ENCODE assay signal across 8 mouse cellular contexts in the genomic region with DNA sequence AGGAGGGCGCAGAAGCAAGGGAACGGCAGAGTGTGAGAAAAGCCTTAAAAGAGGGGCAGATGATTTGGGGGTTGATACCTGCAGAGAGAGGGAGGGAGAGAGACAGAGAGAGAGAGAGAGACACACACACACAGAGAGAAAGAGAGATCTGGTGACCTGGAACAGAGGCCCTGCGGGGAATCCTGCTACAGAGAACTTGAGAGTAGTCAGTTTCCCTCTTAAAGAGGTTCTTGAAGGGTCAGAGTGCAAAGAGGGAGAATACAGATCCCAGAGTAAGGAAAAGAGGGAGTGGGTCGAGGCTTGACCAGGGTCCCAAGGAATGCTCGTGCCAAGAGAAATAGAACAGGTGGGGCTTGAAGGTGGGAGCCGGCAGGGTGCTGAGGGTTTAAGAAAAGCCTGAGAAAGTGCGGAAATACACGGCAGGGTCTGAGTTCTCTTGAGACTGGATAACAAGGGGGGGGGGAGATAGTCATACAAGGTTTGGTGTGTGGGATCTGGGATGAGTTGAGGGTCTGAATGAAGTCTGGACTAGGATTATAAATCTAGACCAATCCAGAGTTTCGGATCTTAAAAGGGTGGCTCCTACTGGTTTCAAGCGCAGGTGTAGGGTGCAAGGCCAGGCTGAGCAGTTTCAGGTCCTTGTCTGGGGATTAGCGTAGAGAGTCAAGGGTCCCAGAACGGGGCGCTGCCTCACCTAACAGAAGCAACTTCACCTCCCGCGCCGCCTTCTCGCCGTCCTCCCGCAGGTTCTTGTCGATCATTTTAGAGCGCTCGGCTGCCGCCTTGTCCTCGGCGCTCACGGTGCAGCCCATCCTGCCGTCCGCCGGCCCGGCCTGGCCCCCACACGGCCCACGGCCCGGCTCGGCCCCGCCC. TPM values are rescaled to one million over a fixed set of nuclear protein-coding genes. Genes with fewer than 3 reads are reported as not detected.
DNase-seq lines count a peak whose midpoint lies in the region; ATAC-seq and TF ChIP-seq lines count a peak whose summit lies in the region.
"Had no signal": no experiment of that assay in that cellular context is flagged by ENCODE, and none has a peak within 500 bp of the region (broad histone marks: within the 10 kb centered on the region; RNA-seq: fewer than 3 reads in every experiment).

No protein-coding gene starts in this region.

- peak overlapping the region; percentile 66 for H3K4me2 ChIP-seq in embryonic facial prominence, embryonic 14.5 days (ENCODE audit: low read depth, low read length)
- peak overlapping the region; percentile 96 for H3K4me2 ChIP-seq in intestine, embryonic 14.5 days (ENCODE audit: low read length)
- H3K4me2 ChIP-seq in neural tube, embryonic 13.5 days, result peak overlapping the region; percentile 99

- no peak for TF ChIP-seq POLR2A in spleen, adult 2 months (IDR thresholded peaks at IDR 0.05; ENCODE audit: low read depth, low read length)

- under 1% methylated on average over 35 of the region's 35 CpGs for WGBS in spleen, adult 2 months
- 2% methylated on average over 28 of the region's 35 CpGs for WGBS in embryonic facial prominence, embryonic 14.5 days
- 2% methylated on average over 35 of the region's 35 CpGs for WGBS in intestine, embryonic 14.5 days
- under 1% methylated on average over 35 of the region's 35 CpGs for WGBS in neural tube, embryonic 13.5 days

- H3K9me3 ChIP-seq in embryonic facial prominence, embryonic 14.5 days (ENCODE audit: control insufficient read depth, low read length), result no peaks in the 10 kb centered on the region
- H3K9me3 ChIP-seq in intestine, embryonic 14.5 days (ENCODE audit: control insufficient read depth, low read length), result no peaks in the 10 kb centered on the region
- H3K9me3 ChIP-seq in neural tube, embryonic 13.5 days, result no peaks in the 10 kb centered on the region

- H3K36me3 ChIP-seq in spleen, adult 2 months (ENCODE audit: control insufficient read depth, insufficient read depth, low read length), result peaks cover 4% of the 10 kb centered on the region; the same call in 1 of the 2 replicates
- 0 out of 2 replicates have a peak, but pooled peaks cover 5% of the 10 kb centered on the region for H3K36me3 ChIP-seq in embryonic facial prominence, embryonic 14.5 days (ENCODE audit: control insufficient read depth, insufficient read depth, low read length)
- peaks cover 8% of the 10 kb centered on the region; the same call in 1 of the 2 replicates for H3K36me3 ChIP-seq in intestine, embryonic 14.5 days (ENCODE audit: control insufficient read depth, insufficient read depth, low read length)
- no peaks in the 10 kb centered on the region for H3K36me3 ChIP-seq in neural tube, embryonic 13.5 days

- peak overlapping the region; percentile 91 for H3K9ac ChIP-seq in embryonic facial prominence, embryonic 14.5 days (ENCODE audit: low read depth, low read length)
- peak overlapping the region; percentile 91 for H3K9ac ChIP-seq in intestine, embryonic 14.5 days (ENCODE audit: low read length)
- peak overlapping the region; percentile 96 for H3K9ac ChIP-seq in neural tube, embryonic 13.5 days

- ATAC-seq in embryonic facial prominence, embryonic 14.5 days (ENCODE audit: low read depth), result no peak
- peak; percentile 3; the same call in 1 of the 2 replicates for ATAC-seq in intestine, embryonic 14.5 days (replicated peaks; ENCODE audit: low FRiP score, low TSS enrichment, low read depth)
- ATAC-seq in neural tube, embryonic 13.5 days (ENCODE audit: low read depth), result no peak

- no peak for TF ChIP-seq CTCF in spleen, adult 2 months (IDR thresholded peaks at IDR 0.05; ENCODE audit: extremely low read depth, insufficient read depth, insufficient read length, insufficient replicate concordance)

- peak overlapping the region; percentile 99 for H3K4me3 ChIP-seq in spleen, adult 2 months (ENCODE audit: extremely low read depth, insufficient read depth, insufficient read length)
- peak overlapping the region; percentile 81 for H3K4me3 ChIP-seq in embryonic facial prominence, embryonic 14.5 days (ENCODE audit: low read depth, low read length)
- H3K4me3 ChIP-seq in intestine, embryonic 14.5 days (ENCODE audit: low read depth, low read length), result peak overlapping the region; percentile 89
- H3K4me3 ChIP-seq in neural tube, embryonic 13.5 days, result peak overlapping the region; percentile 85

- H3K27me3 ChIP-seq in spleen, adult 2 months (ENCODE audit: control insufficient read depth, insufficient read depth, low read length), result no peaks in the 10 kb centered on the region
- H3K27me3 ChIP-seq in embryonic facial prominence, embryonic 14.5 days (replicated peaks; ENCODE audit: control insufficient read depth, insufficient read depth, low read length), result no peaks in the 10 kb centered on the region
- no peaks in the 10 kb centered on the region for H3K27me3 ChIP-seq in intestine, embryonic 14.5 days (replicated peaks; ENCODE audit: control insufficient read depth, insufficient read depth, low read length)
- no peaks in the 10 kb centered on the region for H3K27me3 ChIP-seq in neural tube, embryonic 13.5 days

- H3K4me1 ChIP-seq in spleen, adult 2 months (ENCODE audit: control insufficient read depth, insufficient read depth, insufficient read length), result peaks cover 32% of the 10 kb centered on the region; the same call in 1 of the 2 replicates
- H3K4me1 ChIP-seq in embryonic facial prominence, embryonic 14.5 days (ENCODE audit: control insufficient read depth, insufficient read depth, low read length), result peaks cover 30% of the 10 kb centered on the region
- peaks cover 53% of the 10 kb centered on the region for H3K4me1 ChIP-seq in intestine, embryonic 14.5 days (replicated peaks; ENCODE audit: control insufficient read depth, insufficient read depth, low read length)
- H3K4me1 ChIP-seq in neural tube, embryonic 13.5 days (replicated peaks), result peaks cover 75% of the 10 kb centered on the region

- peak overlapping the region; percentile 96 for H3K27ac ChIP-seq in spleen, adult 2 months (ENCODE audit: insufficient read depth, low read length)
- H3K27ac ChIP-seq in embryonic facial prominence, embryonic 14.5 days (replicated peaks; ENCODE audit: low read depth, low read length), result peak overlapping the region; percentile 92
- peak overlapping the region; percentile 86 for H3K27ac ChIP-seq in intestine, embryonic 14.5 days (ENCODE audit: low read depth)
- peak overlapping the region; percentile 98 for H3K27ac ChIP-seq in neural tube, embryonic 13.5 days (replicated peaks)

- DNase-seq in spleen, adult 2 months (ENCODE audit: low read depth in 1 of 2, low spot score in 2 of 2), result no peak
- no peak for DNase-seq in spleen, postnatal 14 days (ENCODE audit: low spot score in 2 of 2)
- no peak for DNase-seq in embryonic facial prominence, embryonic 14.5 days (ENCODE audit: low spot score)
- no peak for DNase-seq in intestine, embryonic 14.5 days (ENCODE audit: low spot score)
- no peak for DNase-seq in gastrocnemius, postnatal 25 days
- DNase-seq in kidney, adult 9 months, result no peak

RNA-seq across cellular contexts. Expression of a gene that starts 0.5 kb away (rescaled TPM):
- 752 and 1,030 TPM in 2 replicates for polyA plus RNA-seq in spleen, adult 2 months (2012; rRNA removed)
- 380 and 416 TPM in 2 replicates for polyA plus RNA-seq in embryonic facial prominence, embryonic 14.5 days (2014; fragmentation: Nextera tagmentation; extraction: Ambion mirVana)
- polyA plus RNA-seq in intestine, embryonic 14.5 days (2014; fragmentation: Nextera tagmentation; extraction: Ambion mirVana), result 336 and 349 TPM in 2 replicates
- polyA plus RNA-seq in neural tube, embryonic 13.5 days (2015; fragmentation: Nextera tagmentation; extraction: Ambion mirVana), result 350 and 384 TPM in 2 replicates
- total RNA-seq in gastrocnemius, postnatal 25 days (2021), result 10 to 100 TPM; 73.2 to 87.6 TPM

RNA-seq across cellular contexts. Expression of a gene that starts 25.6 kb away (rescaled TPM):
- polyA plus RNA-seq in spleen, adult 2 months (2012; rRNA removed), result 3.3 TPM in 2 replicates
- 18.0 and 18.2 TPM in 2 replicates for polyA plus RNA-seq in embryonic facial prominence, embryonic 14.5 days (2014; fragmentation: Nextera tagmentation; extraction: Ambion mirVana)
- polyA plus RNA-seq in intestine, embryonic 14.5 days (2014; fragmentation: Nextera tagmentation; extraction: Ambion mirVana), result 16.5 and 18.3 TPM in 2 replicates
- polyA plus RNA-seq in neural tube, embryonic 13.5 days (2015; fragmentation: Nextera tagmentation; extraction: Ambion mirVana), result 6.5 and 9.0 TPM in 2 replicates
- total RNA-seq in gastrocnemius, postnatal 25 days (2021), result 10 to 100 TPM; 18.1 to 19.4 TPM

RNA-seq across cellular contexts. Expression of a gene that starts 34.7 kb away (rescaled TPM):
- 10.6 and 13.9 TPM in 2 replicates for polyA plus RNA-seq in spleen, adult 2 months (2012; rRNA removed)
- 7.0 and 7.8 TPM in 2 replicates for polyA plus RNA-seq in embryonic facial prominence, embryonic 14.5 days (2014; fragmentation: Nextera tagmentation; extraction: Ambion mirVana)
- 2.2 and 9.3 TPM in 2 replicates for polyA plus RNA-seq in intestine, embryonic 14.5 days (2014; fragmentation: Nextera tagmentation; extraction: Ambion mirVana)
- 23.9 and 25.6 TPM in 2 replicates for polyA plus RNA-seq in neural tube, embryonic 13.5 days (2015; fragmentation: Nextera tagmentation; extraction: Ambion mirVana)
- 10 to 100 TPM; 72.1 to 77.5 TPM for total RNA-seq in gastrocnemius, postnatal 25 days (2021)

RNA-seq across cellular contexts. Expression of a gene that starts 44.9 kb away (rescaled TPM):
- not detected in 2 replicates for polyA plus RNA-seq in spleen, adult 2 months (2012; rRNA removed)
- 0.79 and 1.5 TPM in 2 replicates for polyA plus RNA-seq in embryonic facial prominence, embryonic 14.5 days (2014; fragmentation: Nextera tagmentation; extraction: Ambion mirVana)
- 1.7 and 2.6 TPM in 2 replicates for polyA plus RNA-seq in intestine, embryonic 14.5 days (2014; fragmentation: Nextera tagmentation; extraction: Ambion mirVana)
- 0.96 and 2.4 TPM in 2 replicates for polyA plus RNA-seq in neural tube, embryonic 13.5 days (2015; fragmentation: Nextera tagmentation; extraction: Ambion mirVana)
- not detected for total RNA-seq in gastrocnemius, postnatal 25 days (2021)
- total RNA-seq: heart, adult 18-20 months had no signal

RNA-seq across cellular contexts. Expression of a gene that starts 47.2 kb away (rescaled TPM):
- polyA plus RNA-seq in spleen, adult 2 months (2012; rRNA removed), result 71.2 and 78.3 TPM in 2 replicates
- polyA plus RNA-seq in embryonic facial prominence, embryonic 14.5 days (2014; fragmentation: Nextera tagmentation; extraction: Ambion mirVana), result 46.7 and 52.3 TPM in 2 replicates
- polyA plus RNA-seq in intestine, embryonic 14.5 days (2014; fragmentation: Nextera tagmentation; extraction: Ambion mirVana), result 77.4 and 79.5 TPM in 2 replicates
- 13.5 and 17.4 TPM in 2 replicates for polyA plus RNA-seq in neural tube, embryonic 13.5 days (2015; fragmentation: Nextera tagmentation; extraction: Ambion mirVana)
- 10 to 100 TPM; 44.2 to 45.3 TPM for total RNA-seq in gastrocnemius, postnatal 25 days (2021)
